Mouse (Mus musculus): ENCODE data around the gene Cd2bp2. TPM values are rescaled to one million over a fixed set of nuclear protein-coding genes. Genes with fewer than 3 reads are reported as not detected.

The Cd2bp2 gene
- polyA plus RNA-seq, 1 experiment = 33.6 TPM

GRCm38 (mm10) chr7:127211014-127211745 lies 15.3 kb upstream of the Cd2bp2 start:
- Histone ChIP-seq H3K27me3 (replicated peaks; ENCODE audit: control insufficient read depth, insufficient read depth, low read length) (no peaks in the 10 kb centered on the region), H3K27ac (ENCODE audit: insufficient read depth, low read depth, low read length) (no peak overlapping the region), H3K4me1 (ENCODE audit: control insufficient read depth, insufficient read depth, low read length) (peaks cover 7% of the 10 kb centered on the region; the same call in 1 of the 2 replicates), H3K36me3 (ENCODE audit: control insufficient read depth, insufficient read depth, low read length) (no peaks in the 10 kb centered on the region), H3K4me3 (ENCODE audit: insufficient read depth, low read depth, low read length) (no peak overlapping the region)
- DNase-seq = peak; percentile 42
- 66% methylated on average over 5 of the region's 5 CpGs for WGBS
- TF ChIP-seq POLR2A (IDR thresholded peaks at IDR 0.05; ENCODE audit: low read depth, low read length) = no peak
- no peak for TF ChIP-seq CTCF (conservative IDR thresholded peaks at IDR 0.05; ENCODE audit: insufficient read depth, insufficient read length, low read depth, low read length)

DNA sequence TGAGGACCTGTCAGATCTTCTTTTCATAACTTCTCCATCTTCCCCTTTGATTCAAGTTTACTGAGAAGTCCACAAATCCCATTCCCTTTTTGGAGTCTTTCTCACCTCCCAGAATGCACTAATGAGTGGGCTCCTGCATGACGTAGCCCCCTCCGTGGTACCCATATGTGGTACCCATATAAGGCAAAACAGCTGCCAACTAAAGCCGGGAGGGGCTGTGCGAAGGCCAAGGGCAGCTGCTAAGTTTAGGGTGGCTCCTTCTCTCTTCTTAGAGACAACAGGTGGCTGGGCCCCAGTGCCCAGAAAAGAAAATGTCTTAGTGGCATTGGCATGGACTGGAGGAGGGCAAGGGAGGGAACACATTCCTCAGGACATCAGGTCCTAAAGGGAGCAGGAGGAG lies 14.4 kb upstream of the Cd2bp2 start:
- no peaks in the 10 kb centered on the region for H3K36me3 ChIP-seq (ENCODE audit: control insufficient read depth, insufficient read depth, low read length)
- no peaks in the 10 kb centered on the region for H3K27me3 ChIP-seq (replicated peaks; ENCODE audit: control insufficient read depth, insufficient read depth, low read length)
- TF ChIP-seq CTCF (conservative IDR thresholded peaks at IDR 0.05; ENCODE audit: insufficient read depth, insufficient read length, low read depth, low read length) (no peak), POLR2A (IDR thresholded peaks at IDR 0.05; ENCODE audit: low read depth, low read length) (no peak)
- peaks cover 8% of the 10 kb centered on the region; the same call in 1 of the 2 replicates for H3K4me1 ChIP-seq (ENCODE audit: control insufficient read depth, insufficient read depth, low read length)
- H3K4me3 ChIP-seq (ENCODE audit: insufficient read depth, low read depth, low read length) = no peak overlapping the region
- no peak for DNase-seq
- no peak overlapping the region for H3K27ac ChIP-seq (ENCODE audit: insufficient read depth, low read depth, low read length)
- WGBS = 83% methylated on average over 4 of the region's 4 CpGs

GRCm38 (mm10) chr7:127209851-127210250 lies 14.0 kb upstream of the Cd2bp2 start:
- WGBS = 81% methylated on average over 5 of the region's 5 CpGs
- peaks cover 8% of the 10 kb centered on the region; the same call in 1 of the 2 replicates for H3K4me1 ChIP-seq (ENCODE audit: control insufficient read depth, insufficient read depth, low read length)
- H3K36me3 ChIP-seq (ENCODE audit: control insufficient read depth, insufficient read depth, low read length) = no peaks in the 10 kb centered on the region
- DNase-seq = no peak
- H3K27ac ChIP-seq (ENCODE audit: insufficient read depth, low read depth, low read length) = no peak overlapping the region
- TF ChIP-seq CTCF (conservative IDR thresholded peaks at IDR 0.05; ENCODE audit: insufficient read depth, insufficient read length, low read depth, low read length) = no peak
- TF ChIP-seq POLR2A (IDR thresholded peaks at IDR 0.05; ENCODE audit: low read depth, low read length) = no peak
- no peak overlapping the region for H3K4me3 ChIP-seq (ENCODE audit: insufficient read depth, low read depth, low read length)
- no peaks in the 10 kb centered on the region for H3K27me3 ChIP-seq (replicated peaks; ENCODE audit: control insufficient read depth, insufficient read depth, low read length)

DNA sequence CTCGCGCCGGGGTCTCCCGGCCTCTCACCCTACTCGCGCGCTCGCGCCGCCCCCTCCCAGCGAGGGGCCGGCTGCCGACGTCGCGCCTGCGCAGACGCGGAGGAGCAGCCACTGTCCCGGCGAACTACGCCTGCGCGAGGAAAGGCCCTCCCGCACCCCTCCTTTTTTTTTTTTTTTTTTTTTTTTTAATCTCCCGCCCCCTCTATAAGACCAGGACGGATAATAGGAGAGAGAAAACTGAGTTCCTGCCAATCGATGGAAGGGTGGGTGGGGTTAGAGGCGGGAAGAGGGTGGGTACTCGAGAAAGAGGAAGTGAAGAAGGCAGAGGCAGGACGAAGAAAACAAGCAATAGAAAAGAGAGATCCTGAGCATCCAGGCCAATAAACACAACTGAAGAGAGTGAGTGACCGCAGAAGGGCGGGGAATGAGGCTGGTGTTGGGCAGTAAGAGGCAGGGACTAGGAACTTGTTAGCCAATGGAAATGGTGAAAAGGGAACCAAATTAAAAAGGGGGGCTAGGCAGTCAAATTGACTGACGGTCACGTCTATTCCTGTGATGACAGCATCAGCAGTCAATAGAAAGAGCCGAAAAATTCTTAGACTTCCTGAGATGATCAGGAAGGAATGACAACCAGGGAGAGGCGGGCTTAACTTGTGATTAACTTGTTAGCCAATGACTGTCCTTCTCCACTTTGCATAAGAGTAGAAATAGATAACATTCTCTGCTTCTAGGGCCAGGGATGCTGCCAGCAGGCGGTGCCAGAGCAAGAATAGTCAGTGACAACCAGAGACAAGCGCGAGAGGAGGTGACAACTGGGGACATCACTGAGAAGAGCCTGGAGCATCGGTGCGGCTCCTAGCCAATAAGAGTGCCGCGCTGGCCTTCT lies 12.9 kb upstream of the Cd2bp2 start, which contains the start of gene Mylpf:
Gene Mylpf (plus strand): TSS at position 338 of the 886 bp plus-strand sequence.
- peak; percentile 99 for DNase-seq
- 0% methylated on average over 44 of the region's 44 CpGs for WGBS
- Histone ChIP-seq H3K4me1 (ENCODE audit: control insufficient read depth, insufficient read depth, low read length) (peaks cover 8% of the 10 kb centered on the region; the same call in 1 of the 2 replicates), H3K36me3 (ENCODE audit: control insufficient read depth, insufficient read depth, low read length) (no peaks in the 10 kb centered on the region), H3K4me3 (ENCODE audit: insufficient read depth, low read depth, low read length) (peak within 1 kb of the TSS; percentile 97), H3K27ac (ENCODE audit: insufficient read depth, low read depth, low read length) (peak within 1 kb of the TSS; percentile 76), H3K27me3 (replicated peaks; ENCODE audit: control insufficient read depth, insufficient read depth, low read length) (no peaks in the 10 kb centered on the region)
- peak; percentile 30 for TF ChIP-seq POLR2A (IDR thresholded peaks at IDR 0.05; ENCODE audit: low read depth, low read length)
- peak; percentile 69 for TF ChIP-seq CTCF (conservative IDR thresholded peaks at IDR 0.05; ENCODE audit: insufficient read depth, insufficient read length, low read depth, low read length)

DNA sequence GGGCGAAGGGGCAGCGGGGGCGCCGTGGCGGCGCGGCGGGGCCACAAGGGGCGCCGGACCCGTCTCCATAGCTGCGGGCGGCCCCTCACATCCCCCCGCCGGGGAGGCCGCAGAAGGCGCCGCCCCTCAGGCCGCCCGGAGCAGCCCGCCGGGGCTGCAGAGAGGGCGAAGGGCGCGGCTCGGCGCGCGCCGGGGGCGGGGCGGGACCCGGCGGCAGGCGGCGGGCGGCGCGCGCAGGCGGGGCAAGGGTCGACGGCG lies 12.4 kb upstream of the Cd2bp2 start, which contains the start of gene Tbc1d10b:
Gene Tbc1d10b (minus strand): TSS at position 174 of the 258 bp plus-strand sequence.
- WGBS = 2% methylated on average over 40 of the region's 44 CpGs
- Histone ChIP-seq H3K4me1 (ENCODE audit: control insufficient read depth, insufficient read depth, low read length) (peaks cover 8% of the 10 kb centered on the region; the same call in 1 of the 2 replicates), H3K27me3 (replicated peaks; ENCODE audit: control insufficient read depth, insufficient read depth, low read length) (no peaks in the 10 kb centered on the region), H3K27ac (ENCODE audit: insufficient read depth, low read depth, low read length) (peak within 1 kb of the TSS; percentile 76), H3K36me3 (ENCODE audit: control insufficient read depth, insufficient read depth, low read length) (no peaks in the 10 kb centered on the region), H3K4me3 (ENCODE audit: insufficient read depth, low read depth, low read length) (peak within 1 kb of the TSS; percentile 97)
- no peak for DNase-seq
- TF ChIP-seq POLR2A (IDR thresholded peaks at IDR 0.05; ENCODE audit: low read depth, low read length) = no peak
- no peak for TF ChIP-seq CTCF (conservative IDR thresholded peaks at IDR 0.05; ENCODE audit: insufficient read depth, insufficient read length, low read depth, low read length)

DNA sequence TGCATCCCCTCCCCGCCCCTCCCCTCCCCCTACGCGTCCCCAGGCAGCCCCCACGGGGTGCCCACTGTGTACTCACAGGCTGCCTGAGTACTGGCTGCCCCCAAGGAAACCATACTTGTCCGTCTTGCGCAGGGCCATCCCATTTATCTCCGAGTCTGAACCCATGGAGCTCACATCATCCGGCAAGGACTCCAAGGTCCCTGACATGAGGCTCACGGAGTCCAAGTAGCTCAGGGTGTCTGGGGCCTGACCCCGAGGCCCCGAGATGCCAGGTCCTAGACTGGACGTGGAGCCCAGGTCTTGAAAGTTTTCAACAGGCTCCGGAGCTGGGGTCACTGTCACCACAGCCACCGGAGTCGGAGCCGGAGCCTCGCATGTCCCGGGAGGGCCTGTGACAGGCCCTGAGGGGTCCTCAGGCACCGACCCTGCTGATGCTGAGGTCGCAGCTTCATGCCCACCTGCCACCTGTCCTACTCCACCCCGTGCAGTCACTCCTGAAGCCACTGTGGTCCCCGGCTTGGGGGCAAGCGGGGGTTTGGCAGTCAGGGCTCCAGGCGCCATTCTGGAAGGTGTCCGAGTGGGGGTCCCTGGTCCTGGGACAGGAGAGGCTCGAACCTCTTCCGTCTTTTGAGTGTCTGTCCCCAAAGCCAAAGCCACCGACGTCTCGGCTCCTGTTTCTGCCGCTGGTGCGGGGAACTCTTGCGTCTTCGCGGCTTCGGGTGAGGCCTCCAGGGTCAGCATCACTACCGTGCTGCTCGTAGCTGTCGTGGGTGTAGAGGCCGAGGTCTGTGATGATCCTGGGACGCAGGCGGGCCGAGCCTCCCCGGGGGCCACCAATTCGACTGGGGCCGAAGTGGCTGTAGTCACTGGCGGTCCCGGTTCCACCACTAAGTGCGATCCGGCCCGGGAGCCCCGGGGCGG lies 11.8 kb upstream of the Cd2bp2 start:
- Histone ChIP-seq H3K27ac (ENCODE audit: insufficient read depth, low read depth, low read length) (peak overlapping the region; percentile 76), H3K27me3 (replicated peaks; ENCODE audit: control insufficient read depth, insufficient read depth, low read length) (no peaks in the 10 kb centered on the region), H3K36me3 (ENCODE audit: control insufficient read depth, insufficient read depth, low read length) (no peaks in the 10 kb centered on the region), H3K4me3 (ENCODE audit: insufficient read depth, low read depth, low read length) (peak overlapping the region; percentile 97), H3K4me1 (ENCODE audit: control insufficient read depth, insufficient read depth, low read length) (peaks cover 8% of the 10 kb centered on the region; the same call in 1 of the 2 replicates)
- no peak for DNase-seq
- WGBS = under 1% methylated on average over 53 of the region's 53 CpGs
- TF ChIP-seq POLR2A (IDR thresholded peaks at IDR 0.05; ENCODE audit: low read depth, low read length) (no peak), CTCF (conservative IDR thresholded peaks at IDR 0.05; ENCODE audit: insufficient read depth, insufficient read length, low read depth, low read length) (no peak)

All from kidney, adult 2 months (tissue).